Mouse (Mus musculus): ENCODE measurements at regions not wholly inside any gene's neighbourhood (a gene's known extent, or its start where the extent isn't known, plus 50 kb on each side); places are given as distances from the start of the nearest gene placed in this dataset.
"Not testable (repeated sequence)": the region's sequence is repeated elsewhere in the genome, so short reads cannot be mapped to it uniquely, and the experiment has no call there.

GRCm38 (mm10) chr10:85242701-85243100, 57.8 kb upstream of the Cry1 start:
- DNase-seq (ENCODE audit: low spot score in 2 of 2): no peak

DNA sequence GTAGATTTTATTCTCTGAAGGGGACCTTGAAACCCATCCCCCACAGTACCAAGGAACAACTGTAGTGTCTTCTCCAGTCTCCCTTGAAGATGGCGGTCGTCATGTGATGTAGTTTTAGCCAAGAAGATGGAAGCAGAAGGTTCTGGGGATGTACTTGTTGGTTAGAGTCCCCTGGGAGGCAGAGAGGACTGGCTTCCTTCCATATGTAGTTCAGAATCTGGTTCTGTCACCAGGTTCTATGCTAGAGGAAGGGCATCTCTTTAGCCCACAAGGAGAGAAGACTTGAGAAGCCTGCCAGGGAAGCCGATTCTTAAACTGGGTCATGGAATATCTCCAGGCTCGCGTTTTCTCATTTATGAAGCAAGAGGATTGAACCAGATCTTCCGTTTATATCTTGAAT, 58.7 kb upstream of the Cry1 start:
- DNase-seq (ENCODE audit: low spot score in 2 of 2): no peak

- peak in 1 of 2 experiments; percentile 2 for DNase-seq (ENCODE audit: low spot score in 2 of 2)
Observed at GRCm38 (mm10) chr10:85265746-85266145, 80.9 kb upstream of the Cry1 start.

- DNase-seq (ENCODE audit: low spot score in 2 of 2): no peak
Observed at GRCm38 (mm10) chr10:85266148-85266547, 81.3 kb upstream of the Cry1 start.

DNA sequence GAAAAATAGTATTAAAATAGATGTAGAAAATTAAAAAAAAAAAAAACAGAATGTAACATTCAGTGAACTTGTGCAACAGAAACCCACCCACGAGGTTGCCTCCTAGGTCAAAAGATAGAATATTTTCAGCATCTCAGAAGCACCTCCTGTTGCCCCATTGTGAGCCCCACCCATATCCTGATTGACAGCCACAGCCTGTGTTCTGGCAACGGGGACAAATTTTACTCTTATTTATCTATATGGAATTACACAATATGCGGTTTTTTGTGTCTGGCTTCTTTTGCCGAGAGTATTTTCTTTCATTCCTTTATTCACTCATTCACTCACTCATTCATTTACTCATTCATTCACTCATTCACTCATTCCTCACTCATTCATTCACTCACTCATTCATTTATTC, 81.9 kb upstream of the Cry1 start:
- DNase-seq (ENCODE audit: low spot score in 2 of 2): no peak

DNA sequence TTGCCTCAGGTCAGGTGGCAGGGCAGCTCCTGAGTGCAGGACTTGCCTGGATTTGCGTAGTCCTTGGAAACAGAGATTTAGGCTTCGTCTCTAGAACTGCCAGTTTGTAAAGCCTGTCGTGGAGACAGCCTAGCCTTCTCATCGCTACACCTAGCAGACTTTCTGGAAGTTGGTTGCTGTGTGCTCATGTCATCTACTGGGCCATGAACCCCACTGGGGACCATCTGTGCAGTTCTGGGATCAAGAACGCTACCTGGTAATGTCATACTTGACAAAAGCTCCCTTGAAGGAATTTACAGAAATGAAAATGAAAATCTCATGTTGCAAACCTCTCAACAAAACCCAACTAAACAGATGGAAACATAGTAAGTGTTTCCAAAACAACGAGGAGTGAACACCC, 85.3 kb upstream of the Cry1 start:
- no peak for DNase-seq (ENCODE audit: low spot score in 2 of 2)

GRCm38 (mm10) chr10:85276793-85277192, 91.9 kb upstream of the Cry1 start:
- no peak for DNase-seq (ENCODE audit: low spot score in 2 of 2)

DNA sequence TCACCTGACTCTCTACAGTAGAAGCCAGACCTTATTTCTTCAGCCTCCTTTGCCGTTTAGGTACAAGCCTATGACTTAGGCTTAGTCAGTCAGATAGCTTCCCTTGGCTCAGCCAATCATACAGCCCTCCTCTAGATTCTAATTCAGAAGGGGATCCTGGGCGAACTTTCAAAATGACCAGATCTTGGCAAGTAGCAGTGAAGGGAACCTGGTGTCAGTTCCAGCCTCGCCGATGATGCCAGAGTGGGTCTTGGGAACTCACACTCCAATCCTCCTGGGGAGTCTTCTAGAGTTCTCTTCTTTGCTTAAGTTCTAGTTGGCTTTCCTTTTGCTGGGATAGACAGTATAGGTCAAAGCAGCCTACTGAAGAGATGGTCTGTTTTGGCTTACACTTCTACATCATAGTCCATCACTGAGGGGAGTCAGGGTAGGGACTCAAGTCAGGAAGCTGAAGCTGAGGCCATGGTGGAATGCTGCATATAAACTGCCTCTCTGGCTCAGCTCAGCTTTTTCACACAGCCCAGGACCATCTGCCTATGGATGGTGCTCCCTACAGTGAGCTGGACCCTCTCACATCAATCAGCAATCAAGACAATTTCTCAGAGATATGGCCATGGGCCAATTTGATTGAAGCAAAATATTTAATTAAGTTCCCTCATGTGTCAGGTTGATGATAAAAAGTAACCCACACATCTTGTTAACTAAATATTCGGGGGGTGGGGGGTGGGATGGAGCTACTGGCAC, 94.7 kb upstream of the Btbd11 start:
- no peak for DNase-seq (ENCODE audit: low spot score in 2 of 2)

GRCm38 (mm10) chr10:85292477-85292855, 94.1 kb upstream of the Btbd11 start:
- DNase-seq (ENCODE audit: low spot score in 2 of 2): no peak

DNA sequence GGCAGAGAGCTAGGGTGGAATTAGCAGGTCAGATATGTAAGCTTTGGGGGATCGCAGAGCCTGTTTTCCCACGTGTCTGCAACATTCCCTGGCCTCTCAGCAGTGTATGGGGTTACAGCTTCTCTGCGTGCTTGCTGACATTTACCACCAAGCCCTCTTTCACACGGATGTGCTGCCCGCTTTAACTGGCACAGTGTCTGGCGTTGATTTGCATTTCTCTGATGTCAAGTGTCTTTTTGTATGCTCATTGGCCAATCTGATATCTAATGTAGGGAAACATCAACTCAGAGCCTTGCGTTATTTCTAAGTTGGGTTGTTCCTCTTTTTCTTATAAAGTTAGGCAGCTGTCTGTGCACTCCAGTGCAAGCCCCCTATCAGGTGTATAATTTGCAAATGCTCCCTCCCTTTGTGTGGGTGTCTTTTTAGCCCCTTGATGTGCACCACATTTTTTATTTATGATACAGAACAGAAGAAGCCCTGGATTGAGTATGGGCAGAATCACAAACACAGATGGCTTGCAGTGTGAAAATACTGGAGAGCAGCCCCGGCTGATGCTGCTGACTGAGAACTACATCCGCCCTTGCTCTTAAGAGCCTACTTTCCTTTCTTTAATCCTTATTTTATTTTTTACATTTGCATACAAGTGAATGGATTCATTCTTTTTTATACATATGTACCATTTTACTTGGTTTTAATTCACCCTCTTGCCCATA, 93.4 kb upstream of the Btbd11 start:
- no peak for DNase-seq (ENCODE audit: low spot score in 2 of 2)

GRCm38 (mm10) chr10:85295133-85295887, 91.3 kb upstream of the Btbd11 start:
- no peak for DNase-seq (ENCODE audit: low spot score in 2 of 2)

- DNase-seq (ENCODE audit: low spot score in 2 of 2): no peak
Observed at GRCm38 (mm10) chr10:85311781-85312180, 74.8 kb upstream of the Btbd11 start.

- DNase-seq (ENCODE audit: low spot score in 2 of 2): not testable (repeated sequence)
Observed at GRCm38 (mm10) chr10:85313331-85313730, 73.3 kb upstream of the Btbd11 start.

GRCm38 (mm10) chr10:85320971-85321370, 65.6 kb upstream of the Btbd11 start:
- DNase-seq (ENCODE audit: low spot score in 2 of 2): no peak

DNA sequence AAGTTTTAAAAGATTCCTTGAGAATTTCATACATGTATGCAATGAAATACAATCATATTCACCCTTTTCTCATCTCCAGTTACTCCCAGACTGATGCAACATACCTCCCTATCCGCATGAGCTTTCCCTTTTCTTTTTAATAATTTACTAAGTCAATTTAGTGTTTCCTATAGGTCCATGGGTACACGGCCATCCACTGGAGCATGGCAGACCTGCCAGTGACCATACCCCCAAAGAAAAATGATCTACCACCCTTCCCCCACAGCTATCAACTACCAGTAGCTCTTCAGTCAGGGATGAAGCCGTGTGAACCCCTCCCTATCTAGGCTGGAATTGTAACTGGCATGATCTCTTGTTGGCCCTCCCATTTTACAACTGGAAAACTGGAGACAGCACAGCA, 64.3 kb upstream of the Btbd11 start:
- DNase-seq (ENCODE audit: low spot score in 2 of 2): no peak

DNA sequence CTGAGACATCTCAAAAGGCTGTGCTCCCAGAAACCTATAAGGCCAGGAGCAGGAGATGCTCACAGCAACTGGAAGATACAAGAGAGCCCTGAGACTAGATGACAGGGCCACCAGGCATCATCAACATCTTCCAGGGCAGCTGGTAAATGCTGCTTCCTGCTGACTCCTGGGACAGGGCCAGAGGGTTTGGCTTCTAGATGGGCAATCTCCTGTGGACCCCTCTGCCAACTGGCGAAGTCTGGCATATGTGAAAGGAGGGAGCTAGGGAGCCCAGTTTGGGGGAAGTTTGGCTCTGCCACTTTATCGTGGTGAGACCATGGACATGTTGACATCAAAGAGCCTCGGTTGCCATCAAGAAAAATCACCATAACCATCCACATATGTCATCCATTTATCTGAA, 57.2 kb upstream of the Btbd11 start:
- DNase-seq (ENCODE audit: low spot score in 2 of 2): no peak

- no peak for DNase-seq (ENCODE audit: low spot score in 2 of 2)
Observed at GRCm38 (mm10) chr10:85330938-85331691, 55.5 kb upstream of the Btbd11 start.
